Mouse (Mus musculus): ENCODE measurements around the gene Panx1. TPM values are rescaled to one million over a fixed set of nuclear protein-coding genes. Genes with fewer than 3 reads are reported as not detected.
A peak's percentile ranks its signal among the peaks of the same experiment; 100 is the strongest.

Panx1 gene
- polyA plus RNA-seq, 1 experiment from 2014 or later: 44.4 TPM

GRCm38 (mm10) chr9:15036807-15037206, 8.5 kb downstream of the Panx1 start:
- Histone ChIP-seq H3K4me2 (replicated peaks) (no peak overlapping the region), H3K36me3 (no peaks in the 10 kb centered on the region), H3K27ac (no peak overlapping the region), H3K9me3 (no peaks in the 10 kb centered on the region), H3K4me3 (replicated peaks) (no peak overlapping the region), H3K4me1 (replicated peaks) (0 out of 2 replicates have a peak, but pooled peaks cover 5% of the 10 kb centered on the region), H3K27me3 (replicated peaks) (no peaks in the 10 kb centered on the region), H3K9ac (no peak overlapping the region)
- ATAC-seq: peak; percentile 50; the same call in 1 of the 2 replicates
- 56% methylated on average over 4 of the region's 4 CpGs for WGBS

- no peak overlapping the region for H3K9ac ChIP-seq
- peak; percentile 46; the same call in 1 of the 2 replicates for ATAC-seq
- H3K27me3 ChIP-seq (replicated peaks): no peaks in the 10 kb centered on the region
- 90% methylated on average over 2 of the region's 2 CpGs for WGBS
- no peak overlapping the region for H3K4me2 ChIP-seq (replicated peaks)
- H3K9me3 ChIP-seq: no peaks in the 10 kb centered on the region
- H3K36me3 ChIP-seq: no peaks in the 10 kb centered on the region
- H3K27ac ChIP-seq: no peak overlapping the region
- no peak overlapping the region for H3K4me3 ChIP-seq (replicated peaks)
- 0 out of 2 replicates have a peak, but pooled peaks cover 5% of the 10 kb centered on the region for H3K4me1 ChIP-seq (replicated peaks)
These were observed 8.9 kb downstream of the Panx1 start for GRCm38 (mm10) chr9:15036405-15036804.

GRCm38 (mm10) chr9:15035979-15036378, 9.3 kb downstream of the Panx1 start:
- Histone ChIP-seq H3K4me1 (replicated peaks) (0 out of 2 replicates have a peak, but pooled peaks cover 5% of the 10 kb centered on the region), H3K27ac (no peak overlapping the region), H3K9me3 (no peaks in the 10 kb centered on the region), H3K4me3 (replicated peaks) (no peak overlapping the region), H3K4me2 (replicated peaks) (no peak overlapping the region), H3K27me3 (replicated peaks) (no peaks in the 10 kb centered on the region), H3K9ac (no peak overlapping the region), H3K36me3 (no peaks in the 10 kb centered on the region)
- 92% methylated on average over 7 of the region's 7 CpGs for WGBS
- no peak for ATAC-seq

- H3K4me3 ChIP-seq (replicated peaks): no peak overlapping the region
- 69% methylated on average over 7 of the region's 7 CpGs for WGBS
- H3K36me3 ChIP-seq: no peaks in the 10 kb centered on the region
- no peak overlapping the region for H3K9ac ChIP-seq
- H3K27me3 ChIP-seq (replicated peaks): no peaks in the 10 kb centered on the region
- no peaks in the 10 kb centered on the region for H3K9me3 ChIP-seq
- ATAC-seq: no peak
- H3K4me1 ChIP-seq (replicated peaks): 0 out of 2 replicates have a peak, but pooled peaks cover 5% of the 10 kb centered on the region
- H3K27ac ChIP-seq: no peak overlapping the region
- H3K4me2 ChIP-seq (replicated peaks): no peak overlapping the region
These were observed 10.6 kb downstream of the Panx1 start for GRCm38 (mm10) chr9:15034546-15035273.

GRCm38 (mm10) chr9:15033568-15034160, 11.6 kb downstream of the Panx1 start:
- no peak overlapping the region for H3K4me2 ChIP-seq (replicated peaks)
- 73% methylated on average over 5 of the region's 5 CpGs for WGBS

GRCm38 (mm10) chr9:15032797-15033196, 12.5 kb downstream of the Panx1 start:
- no peak overlapping the region for H3K4me3 ChIP-seq (replicated peaks)
- no peaks in the 10 kb centered on the region for H3K36me3 ChIP-seq
- no peak overlapping the region for H3K27ac ChIP-seq
- 85% methylated on average over 4 of the region's 4 CpGs for WGBS
- H3K9me3 ChIP-seq: no peaks in the 10 kb centered on the region
- no peak overlapping the region for H3K4me2 ChIP-seq (replicated peaks)
- no peak overlapping the region for H3K9ac ChIP-seq
- H3K4me1 ChIP-seq (replicated peaks): 0 out of 2 replicates have a peak, but pooled peaks cover 5% of the 10 kb centered on the region
- no peaks in the 10 kb centered on the region for H3K27me3 ChIP-seq (replicated peaks)
- no peak for ATAC-seq

More at GRCm38 (mm10) chr9:15033568-15034160, 11.6 kb downstream of the Panx1 start:
- no peak for ATAC-seq
- Histone ChIP-seq H3K36me3 (no peaks in the 10 kb centered on the region), H3K4me1 (replicated peaks) (0 out of 2 replicates have a peak, but pooled peaks cover 5% of the 10 kb centered on the region), H3K9ac (no peak overlapping the region), H3K4me3 (replicated peaks) (no peak overlapping the region), H3K27ac (no peak overlapping the region), H3K27me3 (replicated peaks) (no peaks in the 10 kb centered on the region), H3K9me3 (no peaks in the 10 kb centered on the region)

GRCm38 (mm10) chr9:15030771-15031170, 14.5 kb downstream of the Panx1 start:
- no peaks in the 10 kb centered on the region for H3K9me3 ChIP-seq
- no peak overlapping the region for H3K27ac ChIP-seq
- no peak overlapping the region for H3K9ac ChIP-seq
- no peak overlapping the region for H3K4me3 ChIP-seq (replicated peaks)
- no peak for ATAC-seq
- 60% methylated on average over 8 of the region's 8 CpGs for WGBS
- H3K4me1 ChIP-seq (replicated peaks): 0 out of 2 replicates have a peak, but pooled peaks cover 3% of the 10 kb centered on the region
- no peaks in the 10 kb centered on the region for H3K27me3 ChIP-seq (replicated peaks)
- no peaks in the 10 kb centered on the region for H3K36me3 ChIP-seq
- no peak overlapping the region for H3K4me2 ChIP-seq (replicated peaks)

GRCm38 (mm10) chr9:15029025-15029727, 16.1 kb downstream of the Panx1 start:
- Histone ChIP-seq H3K9me3 (no peaks in the 10 kb centered on the region), H3K4me1 (replicated peaks) (no peaks in the 10 kb centered on the region), H3K27ac (no peak overlapping the region), H3K4me3 (replicated peaks) (no peak overlapping the region), H3K4me2 (replicated peaks) (no peak overlapping the region), H3K9ac (no peak overlapping the region), H3K27me3 (replicated peaks) (no peaks in the 10 kb centered on the region), H3K36me3 (no peaks in the 10 kb centered on the region)
- peak; percentile 55; the same call in 1 of the 2 replicates for ATAC-seq
- WGBS: 49% methylated on average over 5 of the region's 5 CpGs

- no peak for ATAC-seq
- Histone ChIP-seq H3K9ac (no peak overlapping the region), H3K36me3 (no peaks in the 10 kb centered on the region), H3K4me3 (replicated peaks) (no peak overlapping the region), H3K4me1 (replicated peaks) (no peaks in the 10 kb centered on the region), H3K27me3 (replicated peaks) (no peaks in the 10 kb centered on the region), H3K27ac (no peak overlapping the region), H3K4me2 (replicated peaks) (no peak overlapping the region), H3K9me3 (no peaks in the 10 kb centered on the region)
- 72% methylated on average over 3 of the region's 3 CpGs for WGBS
These were observed 17.6 kb downstream of the Panx1 start for GRCm38 (mm10) chr9:15027725-15028124.

GRCm38 (mm10) chr9:15023049-15023448, 22.2 kb downstream of the Panx1 start:
- Histone ChIP-seq H3K4me3 (replicated peaks) (no peak overlapping the region), H3K4me1 (replicated peaks) (no peaks in the 10 kb centered on the region), H3K27ac (no peak overlapping the region), H3K36me3 (no peaks in the 10 kb centered on the region), H3K27me3 (replicated peaks) (no peaks in the 10 kb centered on the region), H3K4me2 (replicated peaks) (no peak overlapping the region), H3K9ac (no peak overlapping the region), H3K9me3 (no peaks in the 10 kb centered on the region)
- ATAC-seq: 0 out of 2 replicates have a peak, but pooled peaks have one; percentile 31
- 96% methylated on average over 1 of the region's 1 CpGs for WGBS

GRCm38 (mm10) chr9:15021156-15021555, 24.1 kb downstream of the Panx1 start:
- H3K4me1 ChIP-seq (replicated peaks): no peaks in the 10 kb centered on the region
- WGBS: 86% methylated on average over 9 of the region's 9 CpGs
- H3K4me3 ChIP-seq (replicated peaks): no peak overlapping the region
- H3K27me3 ChIP-seq (replicated peaks): no peaks in the 10 kb centered on the region
- ATAC-seq: no peak
- no peak overlapping the region for H3K27ac ChIP-seq
- no peak overlapping the region for H3K9ac ChIP-seq
- no peak overlapping the region for H3K4me2 ChIP-seq (replicated peaks)
- H3K36me3 ChIP-seq: no peaks in the 10 kb centered on the region
- H3K9me3 ChIP-seq: no peaks in the 10 kb centered on the region

GRCm38 (mm10) chr9:15020561-15021080, 24.7 kb downstream of the Panx1 start:
- no peaks in the 10 kb centered on the region for H3K27me3 ChIP-seq (replicated peaks)

More at GRCm38 (mm10) chr9:15020561-15021080, 24.7 kb downstream of the Panx1 start:
- H3K4me1 ChIP-seq (replicated peaks): no peaks in the 10 kb centered on the region
- H3K27ac ChIP-seq: no peak overlapping the region
- no peak overlapping the region for H3K4me2 ChIP-seq (replicated peaks)
- H3K9me3 ChIP-seq: no peaks in the 10 kb centered on the region
- 93% methylated on average over 5 of the region's 5 CpGs for WGBS
- H3K4me3 ChIP-seq (replicated peaks): no peak overlapping the region
- no peak overlapping the region for H3K9ac ChIP-seq
- no peaks in the 10 kb centered on the region for H3K36me3 ChIP-seq
- ATAC-seq: no peak
